Mouse (Mus musculus) urinary bladder, postnatal 25 days (tissue): ENCODE measurements around the gene Pqlc2.

ENCODE experiments used
- DNase-seq: peaks from one replicate; pipeline ENCODE4 v3.0.0; 2022; ENCODE audit warnings: low spot score

Pqlc2 gene

DNA sequence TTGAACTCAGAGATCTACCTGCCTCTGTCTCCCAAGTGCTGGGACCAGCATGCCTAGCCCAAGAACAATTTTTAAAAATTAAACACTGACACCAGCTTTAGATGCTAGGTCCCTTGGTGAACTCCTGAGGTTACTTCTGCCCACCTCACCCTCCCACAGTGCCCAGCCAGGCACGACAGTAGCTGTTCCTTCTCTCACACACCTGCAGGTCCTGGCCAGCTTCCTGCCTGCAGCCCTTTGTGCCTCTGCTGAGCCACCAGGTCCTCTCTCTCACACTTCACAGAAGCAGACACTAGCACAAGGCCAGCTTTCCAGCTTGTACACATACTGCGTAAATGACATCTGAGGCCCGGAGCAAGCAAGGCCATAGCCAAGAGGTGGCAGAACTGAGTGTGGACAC, 5.0 kb downstream of the Pqlc2 start:
- no peak for DNase-seq

DNA sequence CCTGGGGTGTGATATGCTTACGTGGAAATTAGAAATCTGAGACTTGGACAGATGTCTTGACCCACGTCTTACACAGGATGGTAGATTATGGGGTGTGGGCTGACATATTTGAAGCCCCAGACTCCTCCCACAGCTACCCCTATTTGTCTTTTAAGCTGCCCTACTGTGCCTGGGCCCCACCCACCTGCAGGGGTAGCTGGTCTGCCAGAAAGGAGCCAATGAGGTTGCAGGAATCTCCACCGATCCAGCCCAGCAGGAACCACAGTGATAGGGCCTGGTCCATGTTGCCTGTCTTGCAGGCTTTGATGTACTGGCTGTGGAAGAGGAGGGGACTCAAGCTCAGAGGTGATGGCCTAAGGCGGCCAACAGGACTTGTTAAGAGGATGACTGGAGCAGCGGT, 8.3 kb downstream of the Pqlc2 start:
- DNase-seq = no peak

DNA sequence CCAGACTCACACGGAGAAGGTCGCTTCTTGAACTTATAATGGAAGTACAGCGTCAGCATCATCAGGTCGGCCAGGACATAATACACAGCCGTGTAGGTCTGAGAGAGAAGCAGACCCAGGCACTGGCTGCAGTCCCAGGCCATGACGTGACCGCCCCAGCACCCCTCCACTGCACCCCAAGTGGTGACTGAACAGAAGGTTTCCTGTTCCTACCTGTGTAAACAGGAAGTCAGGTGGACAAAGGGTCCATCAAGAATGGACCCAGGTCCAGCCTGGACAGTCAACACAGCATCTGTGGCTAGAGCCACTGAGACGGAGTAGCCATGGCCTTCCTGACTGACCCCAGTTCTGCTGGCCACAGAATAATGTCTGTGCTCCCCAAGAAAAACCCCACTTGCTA, 8.7 kb downstream of the Pqlc2 start:
- no peak for DNase-seq

GRCm38 (mm10) chr4:139298671-139299366, 11.7 kb downstream of the Pqlc2 start:
- DNase-seq = no peak

- DNase-seq = no peak
Observed at GRCm38 (mm10) chr4:139297566-139297965, 12.9 kb downstream of the Pqlc2 start.

- DNase-seq = no peak
Observed at GRCm38 (mm10) chr4:139292038-139292437, 18.5 kb downstream of the Pqlc2 start.

DNA sequence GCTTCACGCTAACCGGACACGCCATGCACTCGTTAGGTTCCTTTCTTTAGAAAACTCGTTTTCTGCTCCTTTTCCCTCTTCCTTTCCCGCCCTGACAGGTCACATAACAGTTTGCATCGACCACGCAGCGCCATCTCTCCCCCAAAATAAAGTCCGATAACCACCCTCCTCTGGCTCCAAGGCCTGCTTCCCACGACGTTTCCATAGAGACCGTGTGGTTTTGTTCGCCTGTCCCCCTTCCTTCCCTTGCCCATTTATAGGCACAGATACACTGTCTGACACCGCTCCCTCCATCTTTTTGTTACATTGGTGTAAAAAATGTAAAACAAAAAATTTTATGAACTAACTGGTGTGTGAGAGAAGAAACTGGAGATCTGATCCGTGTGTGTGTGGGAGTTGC, 19.4 kb downstream of the Pqlc2 start:
- no peak for DNase-seq

- no peak for DNase-seq
Observed at GRCm38 (mm10) chr4:139289017-139289416, 21.5 kb downstream of the Pqlc2 start.

DNA sequence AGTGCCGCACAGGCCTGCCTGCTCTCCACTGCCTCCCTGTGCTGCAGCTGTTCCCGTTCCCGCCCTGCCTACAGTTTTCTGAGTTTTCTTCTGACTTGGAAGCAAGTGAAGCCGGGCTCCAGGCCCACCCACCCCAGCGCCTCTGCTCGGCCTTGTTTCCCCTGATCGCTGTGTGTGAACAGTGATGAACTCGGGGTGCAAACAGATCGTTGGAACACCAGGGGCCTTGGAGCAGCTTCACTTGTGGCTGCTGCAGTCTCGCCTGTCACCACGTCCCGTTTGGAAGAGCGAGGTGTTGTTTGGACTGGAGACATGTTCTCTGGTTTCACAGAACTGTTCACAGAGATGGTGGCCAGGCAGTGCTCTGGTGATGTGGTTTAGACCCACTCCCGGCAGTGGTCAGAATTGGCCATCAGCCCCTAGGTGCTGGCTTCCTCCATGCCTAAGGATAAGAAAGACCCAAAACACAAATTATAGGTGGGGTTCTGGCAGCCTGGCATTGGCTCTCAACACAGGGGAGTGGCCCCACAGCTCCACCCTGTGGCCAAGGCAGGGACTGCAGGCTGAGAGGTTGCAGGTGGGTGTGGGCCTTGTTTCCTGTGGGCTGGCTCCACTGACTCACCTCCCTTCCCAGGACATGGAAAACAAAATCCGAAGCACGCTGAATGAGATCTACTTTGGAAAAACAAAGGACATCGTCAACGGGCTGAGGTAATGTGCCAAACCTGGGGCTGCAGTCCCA, 23.2 kb downstream of the Pqlc2 start:
- peak; percentile 87 for DNase-seq

DNA sequence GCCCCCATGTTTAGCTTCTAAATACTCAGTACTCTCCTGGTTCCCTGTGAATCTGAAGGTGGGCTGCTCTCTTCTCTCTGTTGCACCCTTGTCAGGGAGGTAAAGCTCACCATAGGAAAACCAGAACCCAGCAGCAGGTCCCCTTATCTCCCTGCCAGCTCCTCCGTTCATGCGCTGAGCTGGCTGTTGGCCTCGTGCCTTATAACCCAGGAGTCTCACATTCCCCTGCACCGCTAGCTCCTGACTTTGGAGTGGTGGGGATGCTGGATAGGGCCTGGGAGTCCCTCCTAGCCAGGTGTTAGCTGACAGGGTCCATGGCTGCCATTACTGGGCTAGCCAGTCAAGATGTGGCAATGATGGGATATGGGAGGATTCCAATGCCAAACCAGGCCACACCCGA, 24.3 kb downstream of the Pqlc2 start:
- DNase-seq = no peak

- no peak for DNase-seq
Observed at GRCm38 (mm10) chr4:139284877-139285276, 25.6 kb downstream of the Pqlc2 start.

DNA sequence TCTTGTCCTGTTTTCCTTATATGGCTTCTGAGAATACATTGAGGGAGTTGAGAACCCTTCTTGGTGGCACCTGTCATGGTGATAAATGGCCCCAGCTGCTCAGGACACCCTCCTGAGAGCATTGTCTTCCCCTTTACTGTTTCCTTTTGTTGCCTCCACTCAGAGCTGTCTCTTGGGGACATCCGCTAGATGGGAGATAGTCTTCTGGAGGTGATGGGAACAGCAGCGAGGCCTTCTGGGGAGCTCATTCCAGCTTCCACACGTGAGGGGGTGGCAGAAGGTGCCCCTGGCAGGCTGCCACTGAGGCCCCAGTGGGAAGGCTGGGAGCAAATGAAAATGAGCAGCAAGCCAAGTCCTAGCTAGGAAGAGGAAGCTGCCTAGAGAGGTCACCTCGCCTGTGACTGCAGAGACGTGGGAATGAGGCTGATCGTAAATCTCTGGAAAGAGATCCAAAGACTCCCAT, 27.5 kb downstream of the Pqlc2 start:
- DNase-seq = no peak

DNA sequence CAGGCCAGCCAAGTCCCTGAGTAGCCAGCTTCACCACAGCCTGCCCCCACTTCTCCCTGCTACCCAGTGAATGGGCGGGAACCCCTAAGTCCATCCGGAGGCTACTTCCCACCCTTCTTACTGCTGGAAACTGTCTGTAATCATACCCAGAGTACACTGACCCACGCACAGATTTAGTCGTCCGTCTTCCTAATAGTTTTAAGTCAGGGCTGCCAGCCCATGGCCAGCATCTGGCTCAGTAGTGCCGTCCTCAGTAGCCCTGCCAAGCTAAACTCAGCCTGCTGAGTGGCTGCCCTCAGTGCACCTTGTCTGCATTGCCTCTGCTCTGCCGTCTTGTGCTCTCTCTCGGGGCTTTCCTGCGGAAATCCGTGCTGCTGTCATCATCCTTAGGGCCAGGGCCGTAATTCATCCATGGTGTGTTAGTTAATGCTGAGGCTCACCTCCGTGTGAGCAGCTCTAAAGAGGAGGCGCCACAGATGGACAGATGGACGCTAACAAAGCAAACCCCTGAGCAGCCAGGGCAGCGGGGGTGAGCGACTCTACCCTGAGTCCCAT, 28.6 kb downstream of the Pqlc2 start:
- no peak for DNase-seq

GRCm38 (mm10) chr4:139280530-139280929, 30.0 kb downstream of the Pqlc2 start:
- no peak for DNase-seq

- no peak for DNase-seq
Observed at GRCm38 (mm10) chr4:139276411-139276810, 34.1 kb downstream of the Pqlc2 start.

DNA sequence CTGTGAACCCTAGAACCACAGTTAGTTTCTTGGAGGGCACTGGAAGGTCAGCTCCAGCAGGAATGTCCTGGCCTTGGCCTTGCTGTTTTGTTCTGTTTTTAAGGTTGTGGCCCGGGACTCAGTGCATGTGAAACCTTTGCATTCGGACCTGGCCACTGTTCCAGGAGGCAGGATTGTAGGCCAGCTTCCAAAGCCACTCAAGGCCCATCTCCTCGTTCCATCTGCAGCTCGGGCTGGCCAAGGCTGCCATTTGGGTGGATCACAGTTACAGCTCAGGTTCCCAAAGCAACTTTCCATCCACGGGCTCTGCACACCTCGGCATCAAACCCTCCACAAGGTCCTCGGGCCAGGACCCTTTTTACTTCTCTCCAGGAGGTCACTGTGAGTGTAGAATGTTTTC, 35.9 kb downstream of the Pqlc2 start:
- no peak for DNase-seq

- no peak for DNase-seq
Observed at GRCm38 (mm10) chr4:139272951-139273680, 37.4 kb downstream of the Pqlc2 start.

- DNase-seq = no peak
Observed at GRCm38 (mm10) chr4:139271562-139271961, 38.9 kb downstream of the Pqlc2 start.

- no peak for DNase-seq
Observed at GRCm38 (mm10) chr4:139270168-139270567, 40.3 kb downstream of the Pqlc2 start.

DNA sequence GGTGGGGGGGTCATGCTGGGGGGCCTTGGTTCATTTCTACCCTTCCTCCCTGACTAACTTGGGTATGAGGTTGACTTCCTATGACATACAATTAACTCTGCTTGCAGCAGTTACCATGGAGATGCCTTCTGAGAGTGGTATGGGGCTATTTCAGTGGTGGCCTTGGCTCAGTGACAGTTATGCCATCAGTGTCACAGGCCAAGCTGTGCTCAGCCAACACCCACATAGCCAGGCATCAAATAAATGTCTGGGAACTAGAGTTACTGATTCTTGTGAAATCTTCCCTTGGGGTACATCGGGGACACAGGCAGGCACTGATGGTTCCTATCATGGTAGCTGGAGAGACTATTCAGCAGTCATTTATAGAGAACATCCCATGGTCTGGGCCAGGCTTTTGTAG, 42.3 kb downstream of the Pqlc2 start:
- no peak for DNase-seq

- DNase-seq = no peak
Observed at GRCm38 (mm10) chr4:139267335-139267734, 43.2 kb downstream of the Pqlc2 start.

GRCm38 (mm10) chr4:139266500-139266865, 44.0 kb downstream of the Pqlc2 start:
- DNase-seq = no peak
